Mouse (Mus musculus) adrenal gland, adult (tissue): ENCODE data around the gene Nes.

ENCODE experiments used
- DNase-seq, 2 experiments: peaks; one replicate each; pipeline ENCODE4 v3.0.0; 2022 to 2023; ENCODE audit warnings: low spot score in 1 of 2; ENCODE audit not compliant: inconsistent age in 2 of 2

Nes gene

GRCm38 (mm10) chr3:87970939-87971488, at the start of gene Nes:
Gene Nes (plus strand): TSS chr3:87971078.
- peak; percentile 47 to 76 for DNase-seq

GRCm38 (mm10) chr3:87924996-87925395, 45.9 kb upstream of the Nes start:
- peak; percentile 49 to 79 for DNase-seq

GRCm38 (mm10) chr3:87927452-87927851, 43.4 kb upstream of the Nes start:
- peak in 1 of 2 experiments; percentile 40 for DNase-seq

GRCm38 (mm10) chr3:87929341-87930077, 41.4 kb upstream of the Nes start:
- DNase-seq, result peak in 1 of 2 experiments; percentile 51

GRCm38 (mm10) chr3:87930078-87930795, 40.6 kb upstream of the Nes start, which contains the start of the genes Isg20l2 and Rrnad1:
Gene Isg20l2 (plus strand): TSS chr3:87930314.
Gene Rrnad1 (minus strand): TSS chr3:87930717.
- peak; percentile 98 to 99 for DNase-seq

- no peak for DNase-seq
Measured at GRCm38 (mm10) chr3:87934026-87934425, 36.9 kb upstream of the Nes start.

GRCm38 (mm10) chr3:87934501-87934900, 36.4 kb upstream of the Nes start:
- DNase-seq, result no peak

- DNase-seq, result no peak
Measured at GRCm38 (mm10) chr3:87935201-87935600, 35.7 kb upstream of the Nes start.

- peak; percentile 74 to 90 for DNase-seq
Measured at GRCm38 (mm10) chr3:87935776-87936175, 35.1 kb upstream of the Nes start.

GRCm38 (mm10) chr3:87940611-87941010, 30.3 kb upstream of the Nes start:
- no peak for DNase-seq

GRCm38 (mm10) chr3:87942471-87942870, 28.4 kb upstream of the Nes start:
- DNase-seq, result no peak

GRCm38 (mm10) chr3:87943586-87943985, 27.3 kb upstream of the Nes start:
- DNase-seq, result no peak

- no peak for DNase-seq
Measured at GRCm38 (mm10) chr3:87944838-87945600, 25.9 kb upstream of the Nes start.

- DNase-seq, result no peak
Measured at GRCm38 (mm10) chr3:87945781-87946540, 24.9 kb upstream of the Nes start.

- DNase-seq, result no peak
Measured at GRCm38 (mm10) chr3:87946541-87946860, 24.4 kb upstream of the Nes start.

GRCm38 (mm10) chr3:87947056-87947810, 23.6 kb upstream of the Nes start:
- DNase-seq, result peak in 1 of 2 experiments; percentile 50

GRCm38 (mm10) chr3:87947811-87948199, 23.1 kb upstream of the Nes start:
- DNase-seq, result peak in 1 of 2 experiments; percentile 32

GRCm38 (mm10) chr3:87948378-87949265, 22.3 kb upstream of the Nes start, which contains the start of gene Crabp2:
Gene Crabp2 (plus strand): TSS chr3:87948666.
- DNase-seq, result peak in 1 of 2 experiments; percentile 46
